Mouse (Mus musculus) megakaryocyte, embryonic 14.5 days (primary cell): Measurements from ENCODE around the gene Cox17. TPM values are rescaled to one million over a fixed set of nuclear protein-coding genes. Genes with fewer than 3 reads are reported as not detected.
A peak's percentile ranks its signal among the peaks of the same experiment; 100 is the strongest.

Source experiments
- H3K27me3 ChIP-seq: replicated peaks from 2 replicates; pipeline ENCODE3; 2012; ENCODE audit warnings: inconsistent platforms
- H3K36me3 ChIP-seq: replicated peaks from 2 replicates; pipeline ENCODE3; 2012; ENCODE audit warnings: low read length, inconsistent platforms, mixed read lengths
- H3K4me1 ChIP-seq: 2 replicates; pipeline ENCODE4 v1.6.1; 2012; ENCODE audit warnings: inconsistent platforms
- H3K4me3 ChIP-seq: replicated peaks from 2 replicates; pipeline ENCODE3; 2012; ENCODE audit warnings: moderate library complexity, mild to moderate bottlenecking, inconsistent platforms
- H3K9me3 ChIP-seq: 2 replicates; pipeline ENCODE4 v1.6.1; 2012; ENCODE audit warnings: inconsistent platforms
- FLI1 ChIP-seq: IDR thresholded peaks from 2 replicates; pipeline ENCODE4 v1.6.1; 2012; ENCODE audit warnings: low read length, inconsistent platforms, mixed read lengths
- GATA1 ChIP-seq: IDR thresholded peaks from 3 replicates; pipeline ENCODE4 v1.6.1; 2012; ENCODE audit warnings: mixed read lengths, low read length, inconsistent platforms, borderline replicate concordance
- polyA plus RNA-seq: library from polyadenylated mRNA; stranded (reverse); fragments of >175 nt; gene quantifications from 2 replicates; pipeline ENCODE4 v1.2.3, GENCODE M21; 2012; ENCODE audit warnings: low replicate concordance; ENCODE audit not compliant: insufficient read depth

The Cox17 gene
- polyA plus RNA-seq, 1 experiment: 292 TPM

- TF ChIP-seq GATA1 (no peak), FLI1 (no peak)
- H3K4me1 ChIP-seq: peaks cover 80% of the 10 kb centered on the region
These were observed 42.6 kb downstream of the Cox17 start for GRCm38 (mm10) chr16:38389284-38389893.

GRCm38 (mm10) chr16:38390322-38390721, 43.5 kb downstream of the Cox17 start:
- Histone ChIP-seq H3K4me3 (no peak overlapping the region), H3K27me3 (no peaks in the 10 kb centered on the region), H3K9me3 (no peaks in the 10 kb centered on the region), H3K4me1 (peaks cover 80% of the 10 kb centered on the region), H3K36me3 (no peaks in the 10 kb centered on the region)
- TF ChIP-seq GATA1: no peak
- no peak for TF ChIP-seq FLI1

More at GRCm38 (mm10) chr16:38389284-38389893, 42.6 kb downstream of the Cox17 start:
- Histone ChIP-seq H3K4me3 (peak overlapping the region; percentile 30), H3K36me3 (no peaks in the 10 kb centered on the region), H3K27me3 (no peaks in the 10 kb centered on the region), H3K9me3 (no peaks in the 10 kb centered on the region)

- no peaks in the 10 kb centered on the region for H3K36me3 ChIP-seq
- H3K4me1 ChIP-seq: peaks cover 82% of the 10 kb centered on the region
- no peaks in the 10 kb centered on the region for H3K9me3 ChIP-seq
- H3K27me3 ChIP-seq: no peaks in the 10 kb centered on the region
- TF ChIP-seq GATA1 (no peak), FLI1 (no peak)
- no peak overlapping the region for H3K4me3 ChIP-seq
These were observed 45.5 kb downstream of the Cox17 start for GRCm38 (mm10) chr16:38392126-38392894.

DNA sequence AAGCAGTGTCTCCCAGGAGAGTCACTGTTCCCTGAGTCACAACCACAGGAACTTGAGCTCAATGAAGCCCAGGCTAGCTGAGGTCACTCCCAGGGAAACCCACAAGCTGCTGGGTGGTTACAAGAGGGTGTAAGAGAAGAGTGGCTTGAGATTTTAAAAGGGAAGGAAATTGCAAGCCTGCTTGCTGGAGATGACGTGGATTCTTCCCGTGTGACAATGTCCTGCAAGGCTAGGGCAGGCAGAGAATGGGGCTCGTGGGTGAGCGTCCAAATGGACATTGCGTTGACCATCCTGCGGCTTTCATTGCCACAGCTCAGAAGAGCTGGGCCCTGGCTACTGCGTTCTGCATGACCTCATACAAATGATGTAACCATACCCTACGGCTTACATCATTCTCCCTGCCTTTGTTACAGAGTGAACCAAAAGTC, 47.4 kb downstream of the Cox17 start:
- no peaks in the 10 kb centered on the region for H3K27me3 ChIP-seq
- H3K4me1 ChIP-seq: peaks cover 78% of the 10 kb centered on the region
- no peak for TF ChIP-seq FLI1
- H3K4me3 ChIP-seq: peak overlapping the region; percentile 62
- H3K36me3 ChIP-seq: no peaks in the 10 kb centered on the region
- H3K9me3 ChIP-seq: no peaks in the 10 kb centered on the region

DNA sequence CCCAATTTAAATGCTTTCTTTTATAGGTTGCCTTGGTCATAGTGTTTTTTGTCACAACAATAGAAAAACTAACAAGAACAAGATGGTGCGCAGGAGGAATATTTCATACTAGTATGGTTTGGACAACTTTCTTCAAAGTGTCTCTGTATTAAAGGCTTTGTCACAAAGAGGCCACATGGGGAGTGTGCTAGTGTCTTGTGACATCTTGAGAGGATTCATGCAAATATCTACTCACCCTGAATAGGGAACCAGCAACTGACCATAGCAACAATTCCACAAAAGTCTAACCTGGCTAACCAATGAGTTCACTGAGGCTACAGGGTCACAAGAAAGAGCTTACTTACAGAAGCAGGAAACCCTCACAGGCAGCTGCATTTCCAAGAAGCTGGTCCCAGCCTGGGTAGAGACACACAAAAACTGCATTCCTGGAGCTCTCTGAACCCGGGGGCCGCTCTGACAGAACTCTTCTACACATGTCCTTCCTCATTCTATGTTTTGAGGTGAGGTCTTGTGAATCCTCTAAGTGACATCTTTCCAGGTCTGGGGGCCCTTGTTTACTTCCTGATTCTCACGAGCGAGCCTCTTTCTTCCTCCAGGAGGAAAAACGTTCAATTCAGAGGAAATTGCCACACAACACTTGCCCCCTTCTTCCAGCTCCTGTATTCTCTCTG, 48.4 kb downstream of the Cox17 start:
- peaks cover 78% of the 10 kb centered on the region for H3K4me1 ChIP-seq
- peak overlapping the region; percentile 53 for H3K4me3 ChIP-seq
- H3K36me3 ChIP-seq: no peaks in the 10 kb centered on the region
- no peaks in the 10 kb centered on the region for H3K27me3 ChIP-seq
- no peak for TF ChIP-seq FLI1
- no peak for TF ChIP-seq GATA1
- H3K9me3 ChIP-seq: no peaks in the 10 kb centered on the region

DNA sequence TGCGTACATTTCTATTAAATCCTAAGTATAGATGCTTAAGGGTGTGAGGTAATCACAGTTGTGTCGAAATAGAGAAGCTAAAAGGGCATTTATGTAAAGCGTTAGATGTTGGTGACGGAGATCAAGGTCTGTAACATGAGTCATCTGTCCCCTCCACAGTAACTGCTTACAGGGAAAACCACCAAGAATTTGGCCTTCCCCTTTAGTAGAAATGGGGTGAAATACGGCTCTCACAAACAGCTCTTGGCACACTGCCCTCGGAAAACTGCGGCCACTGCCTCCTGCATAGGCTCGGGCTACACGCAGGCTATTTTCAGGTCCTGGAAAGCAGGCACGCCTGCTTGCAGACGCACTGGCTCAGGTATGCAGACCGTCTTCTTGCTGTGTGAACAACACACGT, 49.4 kb downstream of the Cox17 start:
- H3K36me3 ChIP-seq: no peaks in the 10 kb centered on the region
- TF ChIP-seq GATA1 (no peak), FLI1 (no peak)
- H3K4me1 ChIP-seq: peaks cover 81% of the 10 kb centered on the region
- H3K9me3 ChIP-seq: no peaks in the 10 kb centered on the region
- H3K27me3 ChIP-seq: no peaks in the 10 kb centered on the region
- H3K4me3 ChIP-seq: peak overlapping the region; percentile 83

GRCm38 (mm10) chr16:38398266-38398665, 51.5 kb downstream of the Cox17 start:
- Histone ChIP-seq H3K27me3 (no peaks in the 10 kb centered on the region), H3K4me3 (no peak overlapping the region), H3K9me3 (no peaks in the 10 kb centered on the region), H3K36me3 (no peaks in the 10 kb centered on the region), H3K4me1 (peaks cover 84% of the 10 kb centered on the region)
- TF ChIP-seq GATA1: no peak
- TF ChIP-seq FLI1: no peak

DNA sequence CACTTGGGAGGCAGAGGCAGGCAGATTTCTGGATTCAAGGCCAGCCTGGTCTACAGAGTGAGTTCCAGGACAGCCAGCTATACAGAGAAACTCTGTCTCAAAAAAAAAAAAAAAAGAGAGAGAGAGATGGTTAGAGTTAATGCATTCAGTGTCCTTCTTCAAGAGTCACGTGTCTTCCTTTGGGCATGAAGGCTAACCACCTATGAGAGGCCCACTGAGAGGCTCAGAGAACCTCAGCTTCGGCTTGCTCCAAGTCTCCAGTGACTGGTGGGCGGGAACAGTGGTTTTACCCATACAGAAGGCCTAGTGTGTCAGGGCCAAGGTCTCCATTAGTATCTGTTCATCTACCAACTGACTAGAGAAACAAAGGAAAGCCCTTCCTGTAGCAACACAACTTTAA, 52.3 kb downstream of the Cox17 start:
- no peak for TF ChIP-seq GATA1
- TF ChIP-seq FLI1: no peak
- no peaks in the 10 kb centered on the region for H3K36me3 ChIP-seq
- peak overlapping the region; percentile 20 for H3K4me3 ChIP-seq
- no peaks in the 10 kb centered on the region for H3K27me3 ChIP-seq
- no peaks in the 10 kb centered on the region for H3K9me3 ChIP-seq
- H3K4me1 ChIP-seq: peaks cover 83% of the 10 kb centered on the region

- Histone ChIP-seq H3K4me1 (peaks cover 79% of the 10 kb centered on the region), H3K36me3 (no peaks in the 10 kb centered on the region), H3K4me3 (peak overlapping the region; percentile 78), H3K27me3 (no peaks in the 10 kb centered on the region), H3K9me3 (no peaks in the 10 kb centered on the region)
- no peak for TF ChIP-seq GATA1
- no peak for TF ChIP-seq FLI1
These were observed 52.9 kb downstream of the Cox17 start for GRCm38 (mm10) chr16:38399531-38400231.
